Mouse (Mus musculus): ENCODE data around the gene Cd300lg. TPM values are rescaled to one million over a fixed set of nuclear protein-coding genes. Genes with fewer than 3 reads are reported as not detected.
A peak's percentile ranks its signal among the peaks of the same experiment; 100 is the strongest.

Cd300lg gene
- total RNA-seq, 2 experiments from 2014 or later, result 1.1 to 1.3 TPM

DNA sequence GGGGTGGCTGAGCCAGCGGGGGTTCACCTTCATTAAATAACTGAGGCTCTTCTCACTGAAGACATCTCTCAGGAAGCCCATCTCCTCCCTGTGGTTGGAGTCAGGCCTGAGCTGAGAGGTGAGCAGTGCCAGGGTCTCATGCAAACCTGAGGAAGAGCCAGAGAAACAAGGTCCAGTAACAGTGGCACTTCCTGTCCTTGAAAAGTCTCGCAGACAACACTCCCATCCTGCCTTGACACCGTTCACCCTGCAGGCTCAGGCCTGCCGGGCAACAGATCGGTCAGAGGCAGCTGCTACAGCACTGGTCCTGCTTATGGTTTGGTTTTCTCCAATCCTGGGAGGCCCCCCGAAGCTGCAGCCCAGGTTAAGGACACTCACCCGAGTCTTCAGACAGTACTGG, 16.0 kb upstream of the Cd300lg start:
- ATAC-seq (replicated peaks; ENCODE audit: poor library complexity), result no peak

DNA sequence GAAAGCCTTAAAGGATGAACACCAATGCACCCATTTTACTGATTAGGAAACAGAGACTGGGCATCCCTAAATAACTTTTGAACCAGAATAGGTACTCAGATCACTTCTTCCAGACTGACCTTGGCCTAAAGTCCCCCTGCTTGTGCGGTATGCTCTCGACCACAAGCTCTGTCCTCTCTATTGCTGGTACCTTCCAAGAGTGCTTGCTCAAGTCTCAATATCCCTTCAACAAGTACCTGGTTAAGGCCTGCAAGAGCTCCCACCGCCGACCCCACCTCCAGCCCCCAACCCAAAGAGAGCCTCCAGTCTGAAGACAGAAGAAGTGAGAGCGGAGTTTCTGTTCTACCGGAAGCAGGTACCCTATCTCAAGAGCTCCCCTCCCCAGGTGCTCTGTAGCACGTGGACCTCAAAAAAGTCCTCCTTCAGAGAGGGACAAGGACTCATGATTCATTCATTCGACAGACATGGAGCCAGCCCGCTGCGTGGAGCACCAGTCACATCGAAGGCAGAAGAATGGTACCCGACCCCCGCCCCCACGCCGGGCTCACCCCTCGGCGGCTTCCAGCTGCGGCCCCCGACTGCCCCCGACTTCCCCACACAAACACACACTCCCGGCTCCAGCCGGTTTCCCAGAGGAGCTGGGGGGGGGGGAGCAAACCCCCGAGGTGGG, 15.2 kb upstream of the Cd300lg start:
- no peak for ATAC-seq (replicated peaks; ENCODE audit: poor library complexity)

DNA sequence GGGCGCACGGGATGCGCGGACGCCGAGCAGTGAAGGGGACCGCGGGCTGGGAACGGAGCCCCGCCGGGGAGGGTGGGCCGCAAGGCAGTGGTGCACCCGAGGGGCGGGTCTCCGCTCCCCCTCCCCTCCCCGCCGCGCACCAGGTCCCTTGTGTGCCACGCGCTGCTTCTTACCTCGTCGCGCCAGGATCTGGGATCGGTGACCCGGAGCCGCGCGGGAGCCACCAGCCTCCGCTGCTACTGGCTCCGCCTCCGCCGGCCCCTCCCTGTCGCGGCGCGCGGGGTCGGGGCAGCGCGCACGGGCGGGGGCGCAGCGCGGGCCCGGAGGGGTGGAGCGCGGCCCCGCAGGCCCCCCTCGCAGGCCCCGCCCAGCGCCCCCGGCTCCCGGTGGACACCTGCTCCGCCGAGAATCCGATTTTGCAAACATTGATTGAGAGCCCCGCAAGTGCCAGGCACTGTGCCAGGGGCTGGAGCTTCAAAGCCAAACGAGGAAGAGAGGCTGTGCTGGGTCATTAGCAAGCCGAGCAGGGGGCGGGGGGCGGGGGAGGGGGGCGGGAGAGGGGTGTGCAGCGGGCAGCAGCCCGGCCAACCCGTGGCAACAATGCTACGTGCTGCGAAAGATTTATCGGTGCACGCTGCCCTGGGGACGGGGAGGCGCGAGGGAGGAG, 14.5 kb upstream of the Cd300lg start:
- peak; percentile 37; the same call in 1 of the 2 replicates for ATAC-seq (replicated peaks; ENCODE audit: poor library complexity)

DNA sequence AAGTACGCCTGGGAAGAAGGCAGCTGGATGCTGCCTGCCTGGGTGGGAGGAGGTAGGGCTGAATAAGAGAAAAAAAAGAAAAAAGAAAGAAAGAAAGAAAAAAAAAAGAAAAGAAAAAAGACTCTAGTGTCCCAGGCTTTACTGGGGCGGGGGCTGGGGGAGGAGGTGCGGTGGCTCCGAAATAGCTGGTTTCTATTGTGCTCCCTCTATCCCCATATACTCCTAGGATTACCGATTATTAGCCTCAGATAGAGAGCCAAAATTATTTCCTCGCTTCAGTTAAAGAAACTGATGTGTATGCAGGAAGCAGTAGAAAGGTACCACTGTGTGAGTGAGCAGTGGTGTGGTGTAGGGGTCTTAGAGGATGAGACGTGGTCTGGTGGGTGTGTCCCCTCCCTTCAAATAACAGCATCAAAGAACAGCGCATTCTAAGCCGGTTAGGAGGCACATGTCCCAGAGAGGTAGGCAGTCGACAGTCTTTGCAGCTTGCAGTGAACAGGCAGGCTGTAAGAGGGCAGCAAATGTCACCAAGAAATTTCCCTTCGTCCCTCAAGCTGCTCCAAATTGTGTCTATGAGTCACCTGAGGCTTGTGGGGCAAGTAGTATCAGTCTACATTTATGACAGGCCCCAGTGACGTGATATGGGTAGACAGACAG, 13.8 kb upstream of the Cd300lg start:
- ATAC-seq (replicated peaks; ENCODE audit: poor library complexity), result no peak

DNA sequence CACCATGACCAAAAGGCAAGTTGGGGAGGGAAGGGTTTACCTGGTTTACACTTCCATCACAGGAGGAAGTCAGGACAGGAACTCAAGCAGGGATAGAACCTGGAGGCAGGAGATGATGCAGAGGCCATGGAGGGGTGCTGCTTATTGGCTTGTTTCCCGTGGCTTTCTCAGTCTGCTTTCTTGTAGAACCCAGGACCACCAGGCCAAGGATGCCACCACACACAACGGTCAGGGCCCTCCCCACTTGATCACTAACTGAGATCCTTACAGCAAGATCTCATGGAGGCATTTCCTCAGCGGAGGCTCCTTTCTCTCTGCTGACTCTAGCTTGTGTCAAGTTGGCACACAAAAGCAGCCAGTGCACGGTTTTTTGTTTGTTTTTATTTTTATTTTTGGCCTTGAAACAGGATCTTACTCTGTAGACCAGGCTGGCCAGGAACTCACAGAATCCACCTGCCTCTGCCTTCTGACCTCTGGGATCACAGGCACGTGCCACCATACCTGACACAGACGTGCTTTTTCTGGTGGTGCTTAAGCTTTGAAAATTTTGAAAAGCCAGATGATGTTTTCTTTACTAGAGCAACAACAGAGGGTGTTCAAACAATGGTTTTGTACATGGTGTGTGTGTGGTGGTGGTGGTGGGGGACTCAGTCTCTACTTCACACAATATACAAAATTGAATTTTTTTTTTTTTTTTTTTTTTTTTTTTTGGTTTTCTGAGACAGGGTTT, 13.1 kb upstream of the Cd300lg start, which contains the start of gene Mpp3:
Gene Mpp3, minus strand, starts transcription at position 375 of the 730 bp plus-strand sequence.
- ATAC-seq (replicated peaks; ENCODE audit: poor library complexity), result no peak

DNA sequence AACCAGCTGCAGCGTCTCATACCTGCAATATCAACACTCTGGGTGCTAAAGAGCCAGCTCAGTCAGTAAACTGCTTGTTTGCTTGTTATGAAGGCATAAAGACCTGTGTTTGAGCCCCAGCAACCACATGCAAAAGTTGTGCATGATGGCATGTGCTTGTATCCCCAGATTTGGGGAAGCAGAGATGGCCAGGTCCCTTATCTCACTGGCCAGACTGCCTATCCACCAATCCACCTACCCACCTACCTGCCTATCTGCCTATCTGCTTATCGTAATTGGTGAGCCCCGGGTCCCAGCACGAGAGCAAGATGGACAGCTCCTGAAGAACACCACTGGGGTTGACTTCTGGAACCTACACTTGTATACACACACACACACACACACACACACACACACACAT, 12.0 kb upstream of the Cd300lg start:
- no peak for ATAC-seq (replicated peaks; ENCODE audit: poor library complexity)

DNA sequence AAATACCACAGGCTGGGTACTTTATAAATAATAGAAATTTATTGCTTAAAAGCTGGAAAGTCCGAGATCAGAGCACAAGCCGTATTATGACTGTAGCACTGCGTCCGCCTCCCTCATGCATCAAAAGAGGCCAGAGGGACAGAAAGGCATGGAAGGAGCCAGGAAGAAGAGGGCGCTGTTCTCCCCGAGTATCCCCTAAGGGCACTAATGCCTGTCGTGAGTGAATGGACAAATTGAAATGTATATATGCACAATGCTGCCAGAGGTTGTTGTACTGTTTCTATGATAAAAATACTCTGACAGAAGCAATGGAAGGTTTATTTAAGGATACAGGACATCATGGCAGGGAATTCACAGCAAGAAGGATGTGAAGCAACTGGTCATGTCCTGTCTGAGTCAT, 11.3 kb upstream of the Cd300lg start:
- no peak for ATAC-seq (replicated peaks; ENCODE audit: poor library complexity)

DNA sequence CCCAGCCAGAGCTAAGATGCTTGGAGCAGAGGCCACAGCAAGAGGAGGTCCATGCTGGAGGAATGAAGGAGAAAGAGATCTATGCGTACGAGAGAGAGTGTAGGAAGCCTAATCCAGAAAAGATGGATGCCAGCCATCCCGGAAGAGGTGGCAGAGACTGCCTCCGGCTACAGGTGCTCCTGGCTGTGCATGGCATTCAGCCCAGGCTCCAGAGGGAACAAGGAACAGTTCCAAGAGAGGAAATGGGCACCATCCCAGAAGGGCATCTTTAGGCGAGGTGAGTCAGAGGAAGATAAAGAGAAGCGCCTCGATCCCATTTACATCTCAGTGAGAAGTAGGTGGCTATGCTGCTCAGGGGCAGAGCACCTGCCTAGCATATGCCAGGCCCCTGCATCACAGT, 10.2 kb upstream of the Cd300lg start:
- ATAC-seq (replicated peaks; ENCODE audit: poor library complexity), result no peak

DNA sequence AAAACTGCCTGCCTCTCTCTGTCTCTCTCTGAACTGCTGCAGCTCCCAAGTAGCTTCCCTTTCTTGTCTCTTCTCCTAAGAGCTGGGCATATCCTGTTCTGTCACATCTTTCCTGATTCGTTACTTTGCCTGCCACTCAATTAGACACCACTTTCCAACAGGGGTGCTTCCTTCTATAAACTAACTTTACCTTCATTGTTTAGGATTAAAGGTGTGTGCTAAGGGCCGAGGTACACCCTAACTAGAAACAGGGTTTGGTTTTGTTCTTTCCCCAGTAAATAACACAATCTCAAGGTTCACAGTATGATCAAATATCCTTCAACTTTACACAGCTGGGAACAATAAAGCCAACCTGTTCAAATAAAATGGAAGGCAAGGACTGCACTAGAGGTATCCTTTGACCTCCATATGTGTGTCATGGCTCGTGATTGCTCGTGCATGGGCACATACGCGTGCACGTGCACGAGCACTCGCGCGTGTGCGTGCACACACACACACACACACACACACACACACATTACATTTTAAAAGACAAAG, 8.2 kb upstream of the Cd300lg start:
- no peak for ATAC-seq (replicated peaks; ENCODE audit: poor library complexity)

DNA sequence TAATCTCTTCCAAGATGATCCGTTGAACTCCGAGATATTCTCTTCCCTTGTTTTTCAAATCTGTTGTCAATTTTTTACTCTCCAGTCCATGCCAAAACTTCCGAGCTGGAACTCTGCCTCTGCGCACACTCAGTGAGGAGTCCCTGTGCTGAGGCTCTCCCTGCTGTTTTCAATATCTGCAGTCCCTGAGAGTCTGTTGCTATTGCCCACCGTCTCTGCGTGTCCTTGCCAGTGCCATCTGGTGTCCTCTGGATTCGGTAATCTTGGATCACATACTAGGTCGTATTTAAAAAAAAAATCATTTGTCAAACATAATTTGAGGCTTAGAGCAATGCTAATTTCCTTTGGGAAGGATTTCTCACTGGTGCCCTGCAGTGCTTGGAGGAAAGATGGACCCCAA, 6.4 kb upstream of the Cd300lg start:
- ATAC-seq (replicated peaks; ENCODE audit: poor library complexity), result no peak

DNA sequence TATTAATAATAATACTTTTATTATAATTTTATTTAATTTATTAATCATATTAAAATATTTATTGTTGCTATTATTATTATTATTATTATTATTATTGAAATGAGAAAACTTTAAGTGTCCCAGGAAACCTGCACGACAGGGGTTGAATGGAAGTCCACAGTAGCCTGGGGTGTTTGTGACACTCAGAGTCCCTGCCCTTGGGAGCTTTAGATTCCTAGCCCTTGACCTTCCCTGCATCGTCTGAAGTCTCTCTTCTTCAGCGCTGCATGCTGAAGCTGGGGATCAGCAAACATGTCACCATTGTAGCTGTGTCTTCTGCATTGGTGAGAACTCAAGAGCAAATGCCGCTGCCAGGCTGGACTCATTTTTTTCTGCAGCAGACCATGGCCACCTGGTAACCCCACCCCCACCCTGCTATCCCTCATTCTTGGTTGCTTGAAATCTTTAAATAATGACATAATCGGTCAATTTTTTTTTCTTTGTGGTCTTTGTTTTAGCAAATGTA, 5.8 kb upstream of the Cd300lg start:
- ATAC-seq (replicated peaks; ENCODE audit: poor library complexity), result no peak

DNA sequence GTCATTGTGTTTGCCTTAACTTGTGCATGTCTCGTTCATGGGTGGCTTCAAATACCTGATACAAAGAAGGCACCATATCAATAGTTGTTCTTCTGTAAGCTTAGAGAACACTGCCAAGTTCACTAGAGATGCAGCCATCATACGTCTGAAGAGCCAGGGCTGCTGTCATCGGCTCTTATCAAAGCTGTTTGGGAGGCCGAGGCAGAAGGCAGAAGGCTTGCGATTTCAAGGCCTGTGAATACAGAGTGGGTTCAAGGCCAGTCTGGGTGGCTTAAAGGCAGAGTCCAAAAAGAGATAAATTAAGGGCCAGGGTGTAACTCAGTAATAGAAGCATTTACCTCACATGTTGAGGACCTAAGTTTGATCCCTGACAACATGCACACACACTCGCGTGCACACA, 5.0 kb upstream of the Cd300lg start:
- no peak for ATAC-seq (replicated peaks; ENCODE audit: poor library complexity)

DNA sequence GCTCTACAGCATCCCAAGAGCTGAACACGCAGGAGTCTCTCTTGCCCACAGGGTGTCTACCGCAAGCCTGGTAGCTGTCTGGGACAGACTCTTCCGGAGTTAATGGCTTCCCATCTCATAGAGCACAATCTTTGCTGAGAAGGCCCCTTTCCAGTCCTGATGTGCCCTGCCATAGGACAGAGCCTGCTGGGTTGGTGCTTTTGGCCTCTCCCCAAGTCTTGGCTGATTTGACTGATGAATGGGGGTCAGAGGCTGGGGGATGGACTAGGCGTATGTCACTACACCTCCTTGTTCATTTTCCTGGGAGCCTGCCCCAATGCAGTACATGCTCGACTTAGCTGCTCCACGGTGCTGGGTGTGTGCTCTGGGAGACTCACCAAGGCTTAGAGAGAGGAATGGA, 3.5 kb upstream of the Cd300lg start:
- ATAC-seq (replicated peaks; ENCODE audit: poor library complexity), result no peak

DNA sequence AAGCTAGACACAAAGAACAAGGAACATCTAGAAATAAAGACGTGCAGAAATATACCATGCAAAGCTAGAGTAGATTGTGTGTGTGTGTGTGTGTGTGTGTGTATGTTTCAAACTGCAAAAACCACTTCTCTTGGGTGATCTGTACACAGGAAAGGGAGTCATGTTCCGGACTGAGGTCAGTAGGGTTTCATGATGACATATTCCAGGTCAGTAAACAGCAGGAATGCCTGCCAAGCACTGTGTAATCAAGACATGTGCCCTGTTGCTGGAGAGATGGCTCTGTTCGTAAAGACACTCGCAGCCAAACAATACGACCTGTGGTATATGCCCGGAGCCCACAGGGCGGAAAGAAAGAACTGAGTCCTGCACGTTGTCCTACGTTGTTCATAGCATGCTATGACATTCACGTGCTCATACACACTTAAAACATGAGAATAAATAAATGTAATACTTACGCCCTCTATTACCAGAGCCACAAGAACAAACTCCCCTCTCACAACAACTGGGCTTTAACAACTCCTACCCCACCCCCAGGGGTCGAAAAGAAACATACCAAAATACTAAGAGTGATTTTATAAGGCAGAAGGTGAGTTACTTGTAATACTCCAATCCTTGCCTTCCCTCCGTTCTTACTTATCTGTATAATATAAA, 1.7 kb upstream of the Cd300lg start:
- ATAC-seq (replicated peaks; ENCODE audit: poor library complexity), result no peak

DNA sequence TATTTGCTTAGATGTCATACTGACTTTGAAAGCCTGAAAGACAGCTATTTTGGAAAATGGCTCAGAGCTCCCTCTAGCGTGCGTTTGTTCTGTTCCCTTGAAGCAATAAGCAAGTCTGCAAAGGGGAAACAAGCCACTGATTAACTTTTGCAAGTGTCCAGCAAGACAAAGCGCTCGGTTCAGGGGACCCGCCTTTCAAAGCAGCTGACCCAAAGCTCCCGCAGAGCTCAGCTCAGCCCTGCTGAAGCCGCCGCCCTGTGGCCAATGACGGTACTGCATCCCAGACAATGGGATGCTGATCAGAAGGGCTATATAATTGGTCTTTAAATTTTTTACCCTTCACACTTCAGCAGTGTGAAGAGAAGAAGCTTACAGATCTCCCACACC, 1.2 kb upstream of the Cd300lg start:
- peak; percentile 86 for ATAC-seq (replicated peaks; ENCODE audit: poor library complexity)

DNA sequence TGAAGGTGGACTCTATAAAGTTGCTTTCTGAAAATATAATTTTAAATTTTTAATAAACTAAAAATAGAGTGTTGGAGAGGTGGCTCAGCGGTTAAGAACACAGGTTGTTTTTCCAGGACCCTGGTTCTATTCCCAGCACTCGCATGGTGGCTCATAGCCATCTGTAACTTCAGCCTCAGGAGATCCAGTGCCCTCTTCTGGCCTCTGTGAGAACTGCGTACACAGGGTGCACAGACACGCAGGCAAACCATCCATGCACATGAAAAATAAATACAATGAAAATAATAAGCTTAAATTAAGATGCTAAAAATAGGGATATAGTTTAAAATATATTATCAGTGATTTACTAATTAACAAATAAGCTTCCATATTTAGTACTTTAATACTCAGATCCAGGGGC, 663 bp upstream of the Cd300lg start:
- ATAC-seq (replicated peaks; ENCODE audit: poor library complexity), result no peak

DNA sequence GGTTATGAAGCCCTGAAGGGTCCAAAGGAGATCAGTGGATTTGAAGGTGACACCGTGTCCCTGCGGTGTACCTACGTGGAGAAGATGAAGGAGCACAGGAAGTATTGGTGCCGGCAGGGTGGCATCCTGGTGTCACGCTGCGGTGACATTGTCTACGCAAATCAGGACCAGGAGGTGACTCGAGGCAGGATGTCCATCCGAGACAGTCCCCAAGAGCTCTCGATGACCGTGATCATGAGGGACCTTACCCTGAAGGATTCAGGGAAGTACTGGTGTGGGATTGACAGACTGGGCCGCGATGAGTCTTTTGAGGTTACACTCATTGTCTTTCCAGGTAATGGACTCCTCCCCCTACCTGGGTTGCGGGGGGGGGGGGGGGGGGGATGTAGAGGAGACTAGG, 1.7 kb downstream of the Cd300lg start:
- no peak for ATAC-seq (replicated peaks; ENCODE audit: poor library complexity)

DNA sequence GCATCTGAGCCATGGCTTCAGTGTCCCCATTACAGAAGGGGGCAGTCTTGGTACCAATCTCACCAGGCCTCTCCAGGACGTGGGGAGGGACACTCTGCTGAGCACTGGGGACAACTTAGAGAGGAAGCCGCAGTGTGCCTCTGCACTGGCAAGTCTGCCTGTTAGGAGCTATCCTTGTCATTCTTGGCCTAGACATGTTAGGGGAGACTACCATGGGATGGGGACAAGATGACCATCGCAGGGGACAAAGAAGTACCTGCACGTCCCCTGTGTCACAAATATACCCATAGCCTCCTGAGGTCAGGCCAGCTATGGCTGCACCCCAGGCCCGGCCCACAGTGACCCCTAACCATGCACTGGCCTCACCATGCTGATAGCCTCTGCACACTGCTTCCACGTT, 2.1 kb downstream of the Cd300lg start:
- no peak for ATAC-seq (replicated peaks; ENCODE audit: poor library complexity)

DNA sequence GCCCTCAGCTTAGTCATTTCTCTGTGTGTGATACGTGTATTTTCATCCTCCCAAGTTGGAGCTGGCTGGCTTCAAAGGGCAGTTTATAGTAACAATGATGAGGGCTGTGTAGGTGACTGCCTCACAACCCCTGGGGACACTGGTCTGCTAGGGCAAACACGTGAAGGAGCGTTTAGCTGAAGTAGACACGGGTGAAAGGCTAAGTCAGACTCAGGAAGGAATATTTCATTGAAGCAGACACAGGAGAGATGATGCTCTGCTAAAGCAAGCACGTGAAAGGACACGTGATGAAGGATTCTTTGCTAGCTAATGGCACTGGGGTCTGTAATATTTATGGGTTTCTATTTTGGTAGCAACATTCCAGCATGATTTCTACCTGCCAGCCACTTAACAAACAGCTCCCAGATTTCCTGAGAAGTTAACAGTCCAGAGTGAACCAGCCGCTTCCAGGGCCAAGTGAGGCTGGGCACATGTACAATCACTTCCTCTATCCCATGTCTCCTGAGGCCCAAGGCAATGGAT, 3.4 kb downstream of the Cd300lg start:
- no peak for ATAC-seq (replicated peaks; ENCODE audit: poor library complexity)

DNA sequence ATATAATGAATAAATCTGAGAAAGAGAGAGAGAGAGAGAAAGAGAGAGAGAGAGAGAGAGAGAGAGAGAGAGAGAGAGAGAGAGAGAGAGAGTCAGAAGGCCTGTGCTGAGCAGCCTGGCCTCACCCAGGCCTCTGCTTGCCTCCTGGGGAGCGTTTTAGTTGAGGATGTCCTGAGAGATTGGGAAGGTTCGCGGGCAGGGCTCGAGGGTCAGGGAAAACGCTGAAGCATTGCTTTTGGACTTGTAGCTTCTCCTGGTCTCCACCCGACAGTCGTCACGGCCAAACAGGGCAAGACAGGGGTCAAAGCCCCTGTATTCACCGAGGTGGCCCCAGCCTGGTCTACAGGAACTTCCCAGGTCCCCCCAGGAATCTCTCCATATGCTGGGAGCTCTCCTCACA, 5.3 kb downstream of the Cd300lg start:
- ATAC-seq (replicated peaks; ENCODE audit: poor library complexity), result no peak

Measured in megakaryocyte progenitor cell, adult 5-6 weeks (primary cell).